Mouse (Mus musculus) ovary, postnatal 36 days (tissue): ENCODE data around the gene Tenm2.

Source experiments
- DNase-seq: peaks from one replicate; pipeline ENCODE4 v3.0.0; 2022; ENCODE audit warnings: low spot score, mixed read lengths

The Tenm2 gene

GRCm38 (mm10) chr11:36902302-36902701 lies 333.5 kb downstream of the Tenm2 start:
- no peak for DNase-seq

- DNase-seq: no peak
These were observed 342.7 kb downstream of the Tenm2 start for GRCm38 (mm10) chr11:36893061-36893460.

- DNase-seq: no peak
These were observed 344.7 kb downstream of the Tenm2 start for GRCm38 (mm10) chr11:36891106-36891505.

- no peak for DNase-seq
These were observed 348.3 kb downstream of the Tenm2 start for GRCm38 (mm10) chr11:36887490-36887889.

GRCm38 (mm10) chr11:36886147-36886546 lies 349.6 kb downstream of the Tenm2 start:
- DNase-seq: no peak

- no peak for DNase-seq
These were observed 362.8 kb downstream of the Tenm2 start for GRCm38 (mm10) chr11:36872961-36873360.

- no peak for DNase-seq
These were observed 365.2 kb downstream of the Tenm2 start for GRCm38 (mm10) chr11:36870548-36870947.

GRCm38 (mm10) chr11:36851690-36852089 lies 384.1 kb downstream of the Tenm2 start:
- no peak for DNase-seq

- DNase-seq: no peak
These were observed 388.3 kb downstream of the Tenm2 start for GRCm38 (mm10) chr11:36847451-36847850.

- no peak for DNase-seq
These were observed 402.9 kb downstream of the Tenm2 start for GRCm38 (mm10) chr11:36832855-36833254.

GRCm38 (mm10) chr11:36831511-36831910 lies 404.3 kb downstream of the Tenm2 start:
- no peak for DNase-seq

- no peak for DNase-seq
These were observed 411.1 kb downstream of the Tenm2 start for GRCm38 (mm10) chr11:36824666-36825065.

GRCm38 (mm10) chr11:36804615-36805014 lies 431.1 kb downstream of the Tenm2 start:
- no peak for DNase-seq

GRCm38 (mm10) chr11:36802208-36802631 lies 433.5 kb downstream of the Tenm2 start:
- no peak for DNase-seq

GRCm38 (mm10) chr11:36801683-36802082 lies 434.1 kb downstream of the Tenm2 start:
- DNase-seq: no peak

- no peak for DNase-seq
These were observed 436.4 kb downstream of the Tenm2 start for GRCm38 (mm10) chr11:36799409-36799808.

GRCm38 (mm10) chr11:36758009-36758408 lies 477.8 kb downstream of the Tenm2 start:
- no peak for DNase-seq

- DNase-seq: no peak
These were observed 489.5 kb downstream of the Tenm2 start for GRCm38 (mm10) chr11:36746286-36746685.

GRCm38 (mm10) chr11:36727800-36728199 lies 508.0 kb downstream of the Tenm2 start:
- no peak for DNase-seq

GRCm38 (mm10) chr11:36702881-36703280 lies 532.9 kb downstream of the Tenm2 start:
- DNase-seq: no peak

GRCm38 (mm10) chr11:36700951-36701350 lies 534.8 kb downstream of the Tenm2 start:
- no peak for DNase-seq

- no peak for DNase-seq
These were observed 535.6 kb downstream of the Tenm2 start for GRCm38 (mm10) chr11:36700131-36700530.

GRCm38 (mm10) chr11:36698268-36698667 lies 537.5 kb downstream of the Tenm2 start:
- DNase-seq: no peak

- DNase-seq: no peak
These were observed 537.9 kb downstream of the Tenm2 start for GRCm38 (mm10) chr11:36697816-36698215.
